Mouse (Mus musculus) C2C12 (cell line): ENCODE measurements around the gene Rhoh.

Source experiments
- CEBPB ChIP-seq: IDR thresholded peaks from one replicate; pipeline ENCODE4 v1.6.1; 2011; ENCODE audit warnings: low read depth, mild to moderate bottlenecking, control low read depth, moderate library complexity
- CTCF ChIP-seq: IDR thresholded peaks from one replicate; pipeline ENCODE4 v1.5.1; 2011; ENCODE audit not compliant: control insufficient read depth, insufficient read depth, insufficient read length
- FOSL1 ChIP-seq: IDR thresholded peaks from one replicate; pipeline ENCODE4 v1.8.0; 2011; ENCODE audit warnings: mild to moderate bottlenecking, low read length; ENCODE audit not compliant: poor library complexity, insufficient read depth, severe bottlenecking
- MAX ChIP-seq: IDR thresholded peaks from one replicate; pipeline ENCODE4 v1.6.1; 2011; ENCODE audit warnings: mild to moderate bottlenecking, control low read depth
- MYOD1 ChIP-seq: IDR thresholded peaks from one replicate; pipeline ENCODE4 v1.6.1; 2011; ENCODE audit warnings: low read depth; ENCODE audit not compliant: control insufficient read depth, insufficient read length
- MYOG ChIP-seq: IDR thresholded peaks from one replicate; pipeline ENCODE4 v1.6.1; 2011; ENCODE audit not compliant: control insufficient read depth, insufficient read length; ENCODE audit errors: extremely low read depth
- USF1 ChIP-seq: IDR thresholded peaks from one replicate; pipeline ENCODE4 v1.6.1; 2011; ENCODE audit warnings: low read depth, mild to moderate bottlenecking, control low read depth, moderate library complexity

GRCm38 (mm10) chr5:65863349-65863749 lies 2.3 kb downstream of the Rhoh start:
- TF ChIP-seq CTCF, result no peak
- no peak for TF ChIP-seq CEBPB
- TF ChIP-seq MYOG, result no peak
- TF ChIP-seq MYOD1, result no peak
- TF ChIP-seq MAX, result no peak
- no peak for TF ChIP-seq USF1
- no peak for TF ChIP-seq FOSL1
